Mouse (Mus musculus) olfactory bulb, adult 2 months (tissue): ENCODE data around the gene Bcl2a1b.
"Not testable (repeated sequence)": the region's sequence is repeated elsewhere in the genome, so short reads cannot be mapped to it uniquely, and the experiment has no call there.

Experiments used
- CTCF ChIP-seq: fragments of 200-500 bp; IDR thresholded peaks from 2 replicates; pipeline ENCODE4 v1.5.1; 2012; ENCODE audit warnings: low read depth, mild to moderate bottlenecking, low read length, moderate library complexity; ENCODE audit not compliant: insufficient read depth
- POLR2A ChIP-seq: fragments of 200-500 bp; IDR thresholded peaks from 2 replicates; pipeline ENCODE4 v1.6.1; 2012; ENCODE audit warnings: mild to moderate bottlenecking, low read depth, low read length, moderate library complexity; ENCODE audit not compliant: insufficient read depth

DNA sequence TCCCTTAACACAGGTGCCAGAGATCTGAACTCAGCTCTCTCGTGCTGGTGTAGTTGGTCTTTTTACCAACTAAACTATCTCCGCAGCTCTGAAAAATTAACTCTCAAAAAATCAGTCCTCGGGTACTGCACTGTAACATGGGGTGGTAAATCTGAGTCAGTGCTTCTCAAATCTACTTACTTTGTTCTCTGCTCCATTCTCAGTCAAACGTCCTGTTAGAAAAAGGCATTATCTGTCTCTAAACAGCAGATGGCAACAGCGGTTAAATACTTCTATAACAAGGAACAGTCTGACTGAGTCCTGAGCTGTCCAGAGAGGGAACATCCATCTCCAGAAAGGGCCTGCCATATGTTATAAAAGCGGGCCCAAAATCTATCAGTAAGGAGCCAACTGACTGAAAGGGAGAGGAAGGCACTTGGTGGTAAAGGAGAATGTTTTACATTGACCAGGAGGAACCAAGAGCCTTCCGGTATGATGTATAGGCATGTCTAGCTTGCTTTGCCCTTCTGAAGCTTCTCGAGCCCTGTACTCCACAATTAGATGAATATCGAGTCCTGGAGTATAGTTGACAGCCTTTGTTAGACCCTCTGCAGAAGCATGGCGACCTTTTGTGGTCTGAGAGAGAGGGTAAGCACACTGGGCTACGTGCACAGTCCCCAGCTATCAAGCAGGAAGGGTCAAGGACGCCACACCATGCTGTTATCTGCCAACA lies 11.5 kb downstream of the Bcl2a1b start, which contains the start of gene Mthfs:
- not testable (repeated sequence) for TF ChIP-seq CTCF, POLR2A
